Mouse (Mus musculus) brain, embryonic 14.5 days (tissue): ENCODE measurements around the gene Pld4.

Experiments used
- CTCF ChIP-seq: fragments of 200-500 bp; IDR thresholded peaks from 2 replicates; pipeline ENCODE4 v1.5.1; 2012; ENCODE audit warnings: inconsistent platforms, mild to moderate bottlenecking, moderate library complexity, borderline replicate concordance; ENCODE audit not compliant: insufficient read depth, insufficient read length; ENCODE audit errors: extremely low read depth
- POLR2A ChIP-seq: fragments of 200-500 bp; IDR thresholded peaks from 2 replicates; pipeline ENCODE4 v1.6.1; 2012; ENCODE audit warnings: mild to moderate bottlenecking, inconsistent platforms, borderline replicate concordance; ENCODE audit not compliant: poor library complexity, insufficient read depth, insufficient read length, severe bottlenecking; ENCODE audit errors: extremely low read depth

GRCm38 (mm10) chr12:112797672-112798331, 37.3 kb downstream of the Pld4 start:
- TF ChIP-seq POLR2A, result no peak
- no peak for TF ChIP-seq CTCF
